Mouse (Mus musculus) left cerebral cortex, postnatal 14 days (tissue): ENCODE measurements around the gene Chst11. TPM values are rescaled to one million over a fixed set of nuclear protein-coding genes. Genes with fewer than 3 reads are reported as not detected.

Experiments
- DNase-seq, 2 experiments: peaks; one replicate each; pipeline ENCODE4 v3.0.0; 2021 to 2022; ENCODE audit warnings: low spot score in 2 of 2, mixed read lengths in 1 of 2
- intact Hi-C: fragments of 180-260 bp; cut with DNase I; formaldehyde crosslinking; loops from one replicate; pipeline ENCODE4 v1.15.1; 2025
- total RNA-seq, 2 experiments: library from RNA; stranded (reverse); gene quantifications; 2 replicates each; pipeline ENCODE4 v1.2.3; 2021

The Chst11 gene
- total RNA-seq, 2 experiments from 2014 or later: 29.8 to 33.1 TPM

DNA sequence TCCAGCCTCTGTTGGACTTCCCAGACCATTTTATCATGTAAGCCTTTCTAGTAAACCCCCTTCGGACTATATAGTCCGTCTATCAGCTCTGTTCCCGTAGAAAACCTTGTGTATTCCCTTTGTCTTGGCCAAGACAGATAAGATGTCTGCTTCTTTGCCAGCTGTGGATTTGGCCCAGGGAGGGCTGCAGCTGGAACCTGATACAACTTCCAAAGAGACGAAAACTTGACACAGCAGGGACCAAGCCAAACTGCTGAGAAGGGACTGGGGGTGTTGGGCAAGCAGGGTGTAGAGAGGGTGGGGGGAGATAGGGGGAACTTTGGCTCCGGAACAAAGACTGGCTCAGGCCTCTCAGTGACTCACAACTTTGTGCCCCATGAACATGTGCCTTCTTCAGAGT lies 232.0 kb downstream of the Chst11 start:
- intact Hi-C loops: no loop called here
- DNase-seq: no peak

DNA sequence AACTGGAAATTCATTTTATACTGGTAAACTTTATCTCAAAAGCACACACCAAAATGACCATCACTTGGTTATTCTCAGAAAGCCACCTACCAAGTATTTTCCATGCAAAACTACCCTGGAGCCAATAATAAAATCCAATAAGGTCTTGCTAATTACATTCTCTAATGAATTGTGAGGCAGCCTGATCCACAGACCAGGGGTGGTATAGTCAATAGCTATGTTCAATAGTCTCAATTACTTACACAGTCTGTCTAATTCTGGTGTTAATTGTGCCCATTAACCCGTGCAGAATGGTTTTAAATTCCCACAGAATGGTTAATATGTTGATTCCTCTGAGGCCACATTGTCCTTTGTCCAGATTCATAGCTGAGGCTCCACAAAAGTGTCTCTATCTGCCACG lies 233.5 kb downstream of the Chst11 start:
- intact Hi-C loops: no loop called here
- DNase-seq: no peak

DNA sequence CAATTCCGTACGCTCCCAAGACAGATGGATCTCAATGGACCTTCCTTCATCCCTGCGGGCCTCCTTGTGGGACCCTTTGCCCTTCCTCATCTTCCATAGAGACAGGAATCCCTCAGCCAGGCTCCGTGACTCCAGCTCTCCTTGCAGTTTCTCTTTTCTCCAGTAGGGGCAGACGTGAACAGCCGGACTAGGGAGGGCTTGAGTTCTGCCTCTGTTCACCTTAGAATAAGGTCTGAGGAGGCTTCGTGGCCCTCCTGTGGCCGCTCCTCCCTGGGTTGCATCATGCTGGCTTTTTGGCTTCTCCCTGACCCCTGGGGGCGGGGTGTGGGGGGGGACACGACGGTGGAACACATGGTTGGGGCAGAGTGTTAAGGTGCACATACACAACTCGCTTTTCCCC lies 234.4 kb downstream of the Chst11 start:
- intact Hi-C loops: no loop called here

DNA sequence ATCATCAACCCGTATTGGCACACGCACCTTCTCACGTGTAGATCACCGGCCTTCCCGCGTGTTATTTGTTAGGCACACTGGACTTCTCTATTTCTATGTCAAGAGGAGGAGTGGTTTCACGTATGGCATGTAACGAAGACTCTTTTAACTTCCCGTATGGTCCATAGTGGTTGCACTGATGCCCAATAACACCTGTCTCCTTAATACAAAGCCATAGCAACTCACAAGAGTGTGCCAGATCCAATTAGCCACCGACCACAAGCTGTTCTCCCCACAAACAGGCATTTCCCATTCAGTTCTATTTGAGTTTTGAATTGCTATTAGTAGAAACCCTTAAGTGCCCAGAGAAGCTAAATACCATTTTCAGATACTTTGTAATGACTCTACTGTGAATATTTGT lies 234.9 kb downstream of the Chst11 start:
- intact Hi-C loops: no loop called here
- DNase-seq: no peak

More for the DNA sequence above, 234.4 kb downstream of the Chst11 start:
- peak; percentile 56 to 75 for DNase-seq

DNA sequence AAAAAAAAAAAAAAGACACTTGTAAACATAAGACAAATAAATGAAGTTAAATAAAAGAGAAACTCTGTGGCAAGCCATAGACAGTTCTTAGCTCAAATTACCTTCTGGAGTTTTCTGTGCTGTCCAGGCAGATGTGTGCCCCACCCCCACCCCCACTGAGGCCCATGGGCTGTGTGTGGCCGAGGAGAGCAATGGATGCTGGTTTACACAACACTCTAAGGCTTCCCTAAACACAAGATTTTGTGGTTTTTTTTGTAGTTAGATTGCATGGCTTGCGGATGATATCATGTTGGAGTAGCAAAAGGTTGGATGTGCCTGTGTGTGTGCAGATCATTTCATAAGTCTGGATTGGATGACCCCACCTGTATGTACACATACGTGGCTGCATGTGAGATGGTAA lies 235.5 kb downstream of the Chst11 start:
- intact Hi-C loops: no loop called here
- no peak for DNase-seq

DNA sequence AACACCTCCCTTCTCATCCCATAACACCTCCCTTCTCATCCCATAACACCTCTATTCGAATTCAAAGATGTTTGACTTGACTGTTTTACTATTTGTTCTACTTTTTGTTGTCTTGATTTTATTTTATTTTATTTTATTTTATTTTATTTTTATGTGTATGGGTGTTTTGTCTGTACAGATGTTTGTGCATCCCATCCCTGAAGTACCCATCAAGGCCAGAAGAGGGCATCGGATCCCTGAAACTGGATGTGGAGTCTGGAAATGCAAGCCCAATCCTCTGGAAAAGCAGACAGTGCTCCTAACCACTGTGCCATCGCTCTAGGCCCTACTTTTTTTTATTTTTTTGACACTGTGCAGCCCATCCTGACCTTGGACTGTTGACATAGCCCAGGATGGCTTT lies 239.7 kb downstream of the Chst11 start:
- DNase-seq: peak; percentile 35 to 39
- intact Hi-C loops: no loop called here

DNA sequence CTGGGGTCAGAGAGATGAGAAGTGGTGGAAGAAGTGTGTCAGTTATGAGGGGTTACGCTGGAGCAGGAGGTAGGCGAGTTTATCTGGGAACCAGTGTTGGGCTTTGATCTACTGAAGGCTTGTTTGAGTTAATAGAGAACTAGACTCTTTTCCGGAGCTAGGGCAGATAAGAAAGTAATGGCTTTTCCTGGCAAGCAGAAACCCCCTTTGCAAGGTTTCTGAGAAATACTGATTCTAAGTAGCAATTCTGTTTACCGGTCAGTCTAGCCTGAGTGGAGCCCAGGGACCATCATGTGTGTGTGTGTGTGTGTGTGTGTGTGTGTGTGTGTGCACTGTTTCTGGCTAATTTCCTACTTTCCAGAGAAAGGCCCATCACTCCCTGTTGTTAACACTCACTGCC lies 243.3 kb downstream of the Chst11 start:
- intact Hi-C loops: no loop called here
- no peak for DNase-seq

DNA sequence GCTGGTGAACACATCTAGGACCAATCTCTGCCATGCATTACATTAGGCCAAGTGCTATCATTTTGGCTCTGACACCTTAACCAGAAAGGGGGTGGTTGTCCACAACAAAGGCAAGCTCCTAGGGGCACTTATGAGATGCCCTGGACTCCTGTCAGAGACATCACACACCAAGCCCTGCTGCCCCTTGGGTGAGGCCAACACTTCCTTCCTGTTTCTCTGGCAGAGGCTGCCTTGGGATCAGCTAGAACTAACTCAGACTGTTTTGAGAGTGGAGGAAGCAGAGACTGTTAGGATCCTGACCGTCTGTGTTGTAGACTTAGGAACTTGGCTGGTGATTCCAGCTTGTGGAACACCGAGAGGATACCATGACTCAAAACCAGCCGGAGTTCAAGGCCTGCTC lies 248.7 kb downstream of the Chst11 start:
- intact Hi-C loops: no loop called here
- no peak for DNase-seq

DNA sequence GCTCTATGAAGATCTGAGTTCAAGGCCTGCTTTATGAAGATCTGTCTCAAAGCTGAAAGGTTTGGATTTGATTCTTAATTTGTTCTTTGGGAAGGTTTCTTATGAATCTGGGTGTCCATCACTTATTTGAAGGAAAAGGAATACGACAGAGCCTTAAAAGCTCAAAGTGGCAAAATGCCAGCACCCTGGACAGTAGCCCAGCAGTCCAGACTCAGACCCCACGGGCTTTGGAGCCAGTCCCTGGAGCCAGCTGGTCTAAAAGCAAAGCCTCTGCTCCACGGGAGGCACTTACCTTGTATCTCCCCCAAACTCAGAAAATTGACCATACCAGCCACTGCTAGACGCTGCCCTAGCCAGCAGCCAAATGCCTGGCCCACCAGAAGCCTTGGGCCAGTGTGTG lies 249.1 kb downstream of the Chst11 start:
- intact Hi-C loops: no loop called here
- DNase-seq: no peak

DNA sequence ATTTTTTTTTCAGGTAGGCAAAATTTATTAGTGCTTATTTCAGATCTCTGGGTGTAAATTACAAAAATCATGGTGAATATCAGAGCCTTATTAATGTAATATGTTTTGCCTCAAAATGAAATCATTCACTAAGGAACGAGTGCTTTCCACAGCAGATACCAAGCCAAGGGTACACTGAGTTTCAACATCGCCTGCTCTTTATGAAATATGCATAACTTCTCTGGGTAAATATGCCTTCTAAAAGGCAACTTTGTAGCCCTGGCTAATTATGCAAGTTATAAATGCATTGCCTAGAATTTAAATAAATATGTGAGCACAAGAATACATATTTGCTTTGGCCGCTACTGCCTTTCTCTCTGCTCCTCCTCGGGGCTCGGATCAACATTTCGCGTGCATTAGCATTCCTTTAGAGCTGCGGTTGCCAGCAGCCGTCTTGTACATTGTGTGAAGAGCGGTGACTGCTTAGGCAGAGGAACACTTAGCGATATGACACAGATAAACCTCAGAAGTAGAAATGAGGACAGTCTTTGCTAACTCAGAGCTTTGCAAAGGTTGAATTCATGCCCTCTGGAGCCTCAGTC lies 256.9 kb downstream of the Chst11 start:
- DNase-seq: peak; percentile 26 to 31
- intact Hi-C loops: no loop called here

DNA sequence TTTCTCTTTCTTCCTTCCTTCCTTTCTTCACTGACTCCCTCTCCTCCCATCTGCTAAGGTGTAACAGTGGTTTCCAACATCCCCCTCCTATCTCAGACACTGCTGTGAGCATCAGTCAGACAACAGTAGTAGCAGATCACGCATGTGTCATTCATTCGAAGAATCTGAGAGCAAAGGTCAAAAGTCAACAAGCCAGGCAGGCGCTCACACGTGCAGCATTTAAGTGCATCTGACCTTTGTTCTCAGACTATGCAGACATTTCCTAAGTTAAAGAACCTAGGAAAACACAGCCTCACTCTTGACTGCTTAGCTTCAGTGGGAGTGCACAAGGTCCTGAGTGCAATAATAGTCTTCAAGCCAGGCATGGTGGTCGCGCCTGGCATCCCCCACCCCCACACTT lies 258.8 kb downstream of the Chst11 start:
- intact Hi-C loops: no loop called here
- DNase-seq: no peak

Other genes starting within 250 kb of the Chst11 start
- 10 to 100 TPM; 61.6 to 70.6 TPM for gene Nfyb, start 221.4 kb upstream of the Chst11 start, total RNA-seq
- 10 to 100 TPM; 45.6 to 48.6 TPM for gene Txnrd1, start 151.5 kb upstream of the Chst11 start, total RNA-seq
- 1 to 10 TPM; 1.1 to 2.2 TPM for gene Eid3, start 118.9 kb upstream of the Chst11 start, total RNA-seq